Mouse (Mus musculus): ENCODE data around the gene Gm49318. TPM values are rescaled to one million over a fixed set of nuclear protein-coding genes. Genes with fewer than 3 reads are reported as not detected.

Gm49318 gene
- polyA plus RNA-seq, 1 experiment from 2014 or later: not detected

DNA sequence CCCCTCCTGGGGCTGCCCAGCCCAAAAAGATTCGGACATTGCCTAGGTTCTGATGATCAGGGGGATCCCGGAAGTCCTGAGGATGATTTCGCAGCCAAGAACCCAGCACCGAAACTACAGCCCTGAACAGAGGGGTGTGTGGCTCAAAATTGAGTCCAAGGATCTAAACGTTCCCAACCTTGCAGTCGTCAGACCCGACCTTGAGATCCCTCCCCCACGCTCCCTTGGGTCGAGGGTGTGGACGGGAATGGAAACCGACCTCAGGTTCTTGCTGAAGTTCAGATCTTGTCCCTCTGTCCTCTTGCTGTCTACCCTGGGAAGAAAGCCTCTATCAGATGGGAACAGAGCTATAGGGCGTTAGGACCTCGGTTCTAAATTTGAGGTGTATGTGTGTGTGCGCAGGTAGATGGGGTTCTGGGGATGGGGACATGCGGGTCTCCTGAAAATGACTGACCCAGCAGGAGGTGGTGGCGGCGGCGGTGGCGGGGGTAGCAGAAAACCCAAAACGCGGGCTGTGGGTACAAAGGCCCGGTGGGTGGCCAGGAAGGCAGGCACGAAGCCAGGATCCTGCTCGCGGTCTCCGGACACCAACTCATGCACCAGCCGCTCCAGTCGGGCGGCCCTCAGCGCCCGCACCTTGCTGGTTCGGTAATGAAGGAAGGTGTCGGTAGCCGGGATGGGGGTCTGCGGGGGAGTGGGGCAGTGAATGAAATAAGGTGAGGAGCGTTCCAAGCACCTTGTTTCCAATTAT, 83.3 kb downstream of the Gm49318 start:
- WGBS: 7% methylated on average over 36 of the region's 36 CpGs
- Histone ChIP-seq H3K9me3 (ENCODE audit: control insufficient read depth, low read length) (no peaks in the 10 kb centered on the region), H3K27me3 (replicated peaks; ENCODE audit: control insufficient read depth, insufficient read depth, low read length) (peaks cover 96% of the 10 kb centered on the region), H3K36me3 (ENCODE audit: control insufficient read depth, insufficient read depth, low read length) (no peaks in the 10 kb centered on the region), H3K4me2 (no peak overlapping the region), H3K4me1 (replicated peaks; ENCODE audit: control insufficient read depth, insufficient read depth, low read length) (peaks cover 10% of the 10 kb centered on the region; the same call in 1 of the 2 replicates), H3K9ac (ENCODE audit: low read depth, low read length) (no peak overlapping the region), H3K27ac (ENCODE audit: low read depth, low read length) (no peak overlapping the region), H3K4me3 (ENCODE audit: low read depth, low read length) (no peak overlapping the region)
- DNase-seq (ENCODE audit: low spot score): no peak
- no peak for ATAC-seq (replicated peaks; ENCODE audit: low FRiP score)

Small RNAs within 50 kb of the gene (microRNA-seq; reads per million reads assigned to microRNA genes)
- gene Mir7084 (ENCODE audit: borderline number of aligned reads): not detected

Other genes starting within 250 kb of the Gm49318 start
- gene Angptl8, start 235.7 kb downstream of the Gm49318 start, polyA plus RNA-seq (2014; fragmentation: Nextera tagmentation; extraction: Ambion mirVana): 16.1 and 17.4 TPM in 2 replicates
- 14.9 and 21.6 TPM in 2 replicates for gene Dock6, start 218.6 kb downstream of the Gm49318 start, polyA plus RNA-seq (2014; fragmentation: Nextera tagmentation; extraction: Ambion mirVana)
- 5.7 and 7.3 TPM in 2 replicates for gene Rab3d, start 153.1 kb downstream of the Gm49318 start, polyA plus RNA-seq (2014; fragmentation: Nextera tagmentation; extraction: Ambion mirVana)
- 2.2 and 2.9 TPM in 2 replicates for gene Ccdc159, start 143.8 kb downstream of the Gm49318 start, polyA plus RNA-seq (2014; fragmentation: Nextera tagmentation; extraction: Ambion mirVana)
- gene Tmem205, start 143.7 kb downstream of the Gm49318 start, polyA plus RNA-seq (2014; fragmentation: Nextera tagmentation; extraction: Ambion mirVana): 45.0 and 51.0 TPM in 2 replicates
- 6.1 and 7.2 TPM in 2 replicates for gene Plppr2, start 134.2 kb downstream of the Gm49318 start, polyA plus RNA-seq (2014; fragmentation: Nextera tagmentation; extraction: Ambion mirVana)
- 9.8 and 11.9 TPM in 2 replicates for gene Swsap1, start 115.5 kb downstream of the Gm49318 start, polyA plus RNA-seq (2014; fragmentation: Nextera tagmentation; extraction: Ambion mirVana)
- 131 TPM in 2 replicates for gene Epor, start 107.8 kb downstream of the Gm49318 start, polyA plus RNA-seq (2014; fragmentation: Nextera tagmentation; extraction: Ambion mirVana)
- 0.34 and 0.55 TPM in 2 replicates for gene Rgl3, start 81.8 kb downstream of the Gm49318 start, polyA plus RNA-seq (2014; fragmentation: Nextera tagmentation; extraction: Ambion mirVana)
- gene Ccdc151, start 68.6 kb downstream of the Gm49318 start, polyA plus RNA-seq (2014; fragmentation: Nextera tagmentation; extraction: Ambion mirVana): 0.23 and 0.29 TPM in 2 replicates
- gene Prkcsh, start 68.5 kb downstream of the Gm49318 start, polyA plus RNA-seq (2014; fragmentation: Nextera tagmentation; extraction: Ambion mirVana): 89.4 and 89.5 TPM in 2 replicates
- 0.19 and 0.25 TPM in 2 replicates for gene Elavl3, start 19.2 kb downstream of the Gm49318 start, polyA plus RNA-seq (2014; fragmentation: Nextera tagmentation; extraction: Ambion mirVana)
- 5.5 and 7.5 TPM in 2 replicates for gene Zfp653, start 117 bp upstream of the Gm49318 start, polyA plus RNA-seq (2014; fragmentation: Nextera tagmentation; extraction: Ambion mirVana)
- 55.1 and 59.2 TPM in 2 replicates for gene Ecsit, start 14.2 kb upstream of the Gm49318 start, polyA plus RNA-seq (2014; fragmentation: Nextera tagmentation; extraction: Ambion mirVana)
- 3.6 and 6.2 TPM in 2 replicates for gene Cnn1, start 28.0 kb upstream of the Gm49318 start, polyA plus RNA-seq (2014; fragmentation: Nextera tagmentation; extraction: Ambion mirVana)
- 159 and 169 TPM in 2 replicates for gene Elof1, start 45.9 kb upstream of the Gm49318 start, polyA plus RNA-seq (2014; fragmentation: Nextera tagmentation; extraction: Ambion mirVana)
- 156 and 162 TPM in 2 replicates for gene Acp5, start 64.5 kb upstream of the Gm49318 start, polyA plus RNA-seq (2014; fragmentation: Nextera tagmentation; extraction: Ambion mirVana)
- 66.6 and 67.9 TPM in 2 replicates for gene Pigyl, start 85.6 kb upstream of the Gm49318 start, polyA plus RNA-seq (2014; fragmentation: Nextera tagmentation; extraction: Ambion mirVana)
- gene Zfp872, start 116.8 kb upstream of the Gm49318 start, polyA plus RNA-seq (2014; fragmentation: Nextera tagmentation; extraction: Ambion mirVana): 0.13 and 0.15 TPM in 2 replicates
- gene Zfp809, start 154.5 kb upstream of the Gm49318 start, polyA plus RNA-seq (2014; fragmentation: Nextera tagmentation; extraction: Ambion mirVana): 16.9 and 19.7 TPM in 2 replicates
- 4.8 and 5.0 TPM in 2 replicates for gene Zfp599, start 188.6 kb upstream of the Gm49318 start, polyA plus RNA-seq (2014; fragmentation: Nextera tagmentation; extraction: Ambion mirVana)
- 9.7 and 12.1 TPM in 2 replicates for gene Zfp810, start 236.4 kb upstream of the Gm49318 start, polyA plus RNA-seq (2014; fragmentation: Nextera tagmentation; extraction: Ambion mirVana)